Mouse (Mus musculus): ENCODE measurements at regions not wholly inside any gene's neighbourhood (a gene's known extent, or its start where the extent isn't known, plus 50 kb on each side); places are given as distances from the start of the nearest gene placed in this dataset.
A peak's percentile ranks its signal among the peaks of the same experiment; 100 is the strongest.

DNA sequence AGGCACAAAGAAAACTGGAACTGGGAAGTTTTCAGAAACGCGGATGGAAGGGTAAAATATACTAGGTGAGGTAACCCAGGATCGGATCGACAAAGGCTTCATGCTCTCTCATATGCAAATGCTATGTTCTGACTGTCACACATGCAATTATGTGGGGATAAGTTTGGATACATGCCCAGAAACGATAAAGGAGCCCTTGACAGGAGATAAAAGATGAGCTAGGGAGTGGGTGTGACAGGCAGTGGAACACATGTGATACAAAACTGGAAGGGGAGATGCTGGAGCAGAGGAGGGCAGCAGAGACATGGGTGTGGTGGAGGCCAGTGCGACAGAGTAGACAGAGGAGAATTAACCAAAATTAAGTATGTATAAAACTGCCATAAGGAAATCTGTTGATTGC is 250.5 kb upstream of the Fbxl7 start:
- H3K27me3 ChIP-seq (ENCODE audit: control insufficient read depth, insufficient read depth, low read length): no peaks in the 10 kb centered on the region
- no peaks in the 10 kb centered on the region for H3K9me3 ChIP-seq (ENCODE audit: control insufficient read depth, low read length)
- no peaks in the 10 kb centered on the region for H3K4me1 ChIP-seq (replicated peaks; ENCODE audit: control insufficient read depth, insufficient read depth, low read length)
- ATAC-seq (replicated peaks; ENCODE audit: low FRiP score): no peak
- H3K27ac ChIP-seq (ENCODE audit: low read depth, low read length): no peak overlapping the region
- no peak overlapping the region for H3K4me3 ChIP-seq (ENCODE audit: low read depth, low read length)
- WGBS: 84% methylated on average over 6 of the region's 6 CpGs
- H3K36me3 ChIP-seq (ENCODE audit: control insufficient read depth, insufficient read depth, low read length): no peaks in the 10 kb centered on the region
- no peak overlapping the region for H3K9ac ChIP-seq (ENCODE audit: low read length)
- no peak overlapping the region for H3K4me2 ChIP-seq (ENCODE audit: low read depth, low read length, severe bottlenecking)
- no peak for DNase-seq (ENCODE audit: low spot score)

DNA sequence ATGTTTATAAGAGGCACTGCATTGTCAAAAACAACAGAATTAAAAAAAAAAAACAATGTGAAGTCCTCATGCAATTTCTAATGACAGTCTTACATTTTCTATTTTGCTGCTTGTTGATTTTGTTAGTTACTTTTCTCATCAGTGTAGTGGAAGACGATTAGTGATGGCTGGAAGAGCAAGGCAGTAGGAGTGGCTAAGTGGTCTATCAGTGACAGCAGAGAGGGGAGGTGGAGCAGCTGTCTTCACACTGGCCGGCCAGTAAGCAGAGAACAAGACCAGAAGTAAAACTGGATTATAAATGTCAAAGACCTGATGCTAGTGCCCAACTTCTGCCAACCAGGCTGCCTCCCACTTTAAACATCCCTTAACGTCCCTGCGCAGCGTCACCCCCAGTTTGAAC is 265.6 kb upstream of the Fbxl7 start:
- H3K4me3 ChIP-seq (ENCODE audit: low read depth, low read length): no peak overlapping the region
- no peak overlapping the region for H3K27ac ChIP-seq (ENCODE audit: low read depth, low read length)
- H3K4me1 ChIP-seq (replicated peaks; ENCODE audit: control insufficient read depth, insufficient read depth, low read length): no peaks in the 10 kb centered on the region
- no peaks in the 10 kb centered on the region for H3K36me3 ChIP-seq (ENCODE audit: control insufficient read depth, insufficient read depth, low read length)
- ATAC-seq (replicated peaks; ENCODE audit: low FRiP score) (no peak), DNase-seq (ENCODE audit: low spot score) (no peak)
- no peak overlapping the region for H3K9ac ChIP-seq (ENCODE audit: low read length)
- 77% methylated on average over 5 of the region's 5 CpGs for WGBS
- no peaks in the 10 kb centered on the region for H3K27me3 ChIP-seq (ENCODE audit: control insufficient read depth, insufficient read depth, low read length)
- H3K4me2 ChIP-seq (ENCODE audit: low read depth, low read length, severe bottlenecking): no peak overlapping the region
- no peaks in the 10 kb centered on the region for H3K9me3 ChIP-seq (ENCODE audit: control insufficient read depth, low read length)

DNA sequence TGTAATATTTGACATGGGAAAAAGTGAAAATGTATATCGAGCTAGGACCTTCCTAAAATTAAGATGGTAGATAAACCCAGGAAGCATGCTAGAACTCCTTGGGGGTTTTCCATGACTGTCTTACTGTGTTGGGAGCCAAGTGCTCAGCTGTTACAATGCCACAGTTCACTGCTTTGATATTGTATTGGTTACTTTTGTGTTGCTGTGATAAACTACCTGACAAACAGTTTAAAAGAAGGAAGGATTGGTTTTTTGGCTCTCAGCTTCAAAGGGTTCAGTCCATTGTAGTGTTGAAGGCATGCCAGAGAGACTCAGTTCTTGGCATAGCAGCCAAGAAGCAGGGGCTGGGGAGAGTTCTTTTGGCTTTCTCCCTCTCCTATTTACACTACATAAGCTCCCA is 272.1 kb upstream of the Fbxl7 start:
- Histone ChIP-seq H3K4me1 (replicated peaks; ENCODE audit: control insufficient read depth, insufficient read depth, low read length) (no peaks in the 10 kb centered on the region), H3K36me3 (ENCODE audit: control insufficient read depth, insufficient read depth, low read length) (no peaks in the 10 kb centered on the region), H3K27ac (ENCODE audit: low read depth, low read length) (no peak overlapping the region), H3K9me3 (ENCODE audit: control insufficient read depth, low read length) (no peaks in the 10 kb centered on the region), H3K4me2 (ENCODE audit: low read depth, low read length, severe bottlenecking) (no peak overlapping the region), H3K9ac (ENCODE audit: low read length) (no peak overlapping the region), H3K4me3 (ENCODE audit: low read depth, low read length) (no peak overlapping the region), H3K27me3 (ENCODE audit: control insufficient read depth, insufficient read depth, low read length) (no peaks in the 10 kb centered on the region)
- ATAC-seq (replicated peaks; ENCODE audit: low FRiP score): no peak
- WGBS: 93% methylated on average over 1 of the region's 1 CpGs
- no peak for DNase-seq (ENCODE audit: low spot score)

DNA sequence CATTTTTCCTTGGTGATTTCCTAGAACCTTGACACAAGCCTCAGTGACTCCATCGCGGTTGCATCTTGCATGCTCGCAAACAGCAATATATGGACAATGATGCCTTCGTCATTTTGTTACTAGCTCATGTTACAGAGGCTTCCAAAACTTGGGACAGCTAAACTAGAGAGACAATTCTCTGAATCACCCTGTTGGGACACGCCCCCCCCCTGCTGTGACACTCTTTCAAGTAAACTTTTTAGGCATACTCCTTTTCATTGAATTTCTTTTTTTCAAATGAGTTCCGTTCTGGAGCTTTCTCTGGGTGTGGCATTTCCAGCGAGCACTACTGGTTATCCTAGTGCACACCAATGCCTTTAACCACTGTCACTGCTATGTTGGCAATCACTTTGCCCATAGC is 274.5 kb upstream of the Fbxl7 start:
- H3K4me1 ChIP-seq (replicated peaks; ENCODE audit: control insufficient read depth, insufficient read depth, low read length): no peaks in the 10 kb centered on the region
- DNase-seq (ENCODE audit: low spot score) (no peak), ATAC-seq (replicated peaks; ENCODE audit: low FRiP score) (no peak)
- H3K27me3 ChIP-seq (ENCODE audit: control insufficient read depth, insufficient read depth, low read length): no peaks in the 10 kb centered on the region
- no peak overlapping the region for H3K4me3 ChIP-seq (ENCODE audit: low read depth, low read length)
- H3K27ac ChIP-seq (ENCODE audit: low read depth, low read length): no peak overlapping the region
- H3K9ac ChIP-seq (ENCODE audit: low read length): no peak overlapping the region
- no peaks in the 10 kb centered on the region for H3K9me3 ChIP-seq (ENCODE audit: control insufficient read depth, low read length)
- 92% methylated on average over 7 of the region's 7 CpGs for WGBS
- no peak overlapping the region for H3K4me2 ChIP-seq (ENCODE audit: low read depth, low read length, severe bottlenecking)
- no peaks in the 10 kb centered on the region for H3K36me3 ChIP-seq (ENCODE audit: control insufficient read depth, insufficient read depth, low read length)

DNA sequence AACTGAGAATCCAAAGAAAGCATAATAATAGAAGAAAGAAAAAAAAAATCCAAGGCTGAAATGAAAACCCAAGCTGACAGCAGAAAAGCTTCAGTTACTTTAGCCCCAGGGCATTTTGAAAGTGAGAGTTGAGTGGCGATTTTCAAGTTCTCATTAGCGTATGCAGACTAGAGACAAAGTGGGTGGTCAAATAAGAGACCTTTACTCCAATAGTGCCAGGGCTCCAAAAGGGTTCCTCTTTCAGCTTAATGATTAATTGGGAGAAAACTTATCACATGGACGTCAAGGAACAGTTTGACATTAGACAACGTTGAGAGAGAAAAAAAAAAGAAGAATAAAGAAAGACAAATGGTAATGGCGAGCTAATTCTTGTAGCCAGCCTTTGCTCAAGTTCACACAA is 278.1 kb upstream of the Fbxl7 start:
- no peak overlapping the region for H3K4me2 ChIP-seq (ENCODE audit: low read depth, low read length, severe bottlenecking)
- H3K27me3 ChIP-seq (ENCODE audit: control insufficient read depth, insufficient read depth, low read length): no peaks in the 10 kb centered on the region
- H3K4me3 ChIP-seq (ENCODE audit: low read depth, low read length): no peak overlapping the region
- whole genome bisulfite sequencing: 31% methylated on average over 5 of the region's 5 CpGs
- DNase-seq (ENCODE audit: low spot score): no peak
- no peak overlapping the region for H3K27ac ChIP-seq (ENCODE audit: low read depth, low read length)
- no peaks in the 10 kb centered on the region for H3K4me1 ChIP-seq (replicated peaks; ENCODE audit: control insufficient read depth, insufficient read depth, low read length)
- H3K9me3 ChIP-seq (ENCODE audit: control insufficient read depth, low read length): no peaks in the 10 kb centered on the region
- H3K9ac ChIP-seq (ENCODE audit: low read length): no peak overlapping the region
- H3K36me3 ChIP-seq (ENCODE audit: control insufficient read depth, insufficient read depth, low read length): no peaks in the 10 kb centered on the region
- ATAC-seq (replicated peaks; ENCODE audit: low FRiP score): no peak; the same call in 1 of the 2 replicates

DNA sequence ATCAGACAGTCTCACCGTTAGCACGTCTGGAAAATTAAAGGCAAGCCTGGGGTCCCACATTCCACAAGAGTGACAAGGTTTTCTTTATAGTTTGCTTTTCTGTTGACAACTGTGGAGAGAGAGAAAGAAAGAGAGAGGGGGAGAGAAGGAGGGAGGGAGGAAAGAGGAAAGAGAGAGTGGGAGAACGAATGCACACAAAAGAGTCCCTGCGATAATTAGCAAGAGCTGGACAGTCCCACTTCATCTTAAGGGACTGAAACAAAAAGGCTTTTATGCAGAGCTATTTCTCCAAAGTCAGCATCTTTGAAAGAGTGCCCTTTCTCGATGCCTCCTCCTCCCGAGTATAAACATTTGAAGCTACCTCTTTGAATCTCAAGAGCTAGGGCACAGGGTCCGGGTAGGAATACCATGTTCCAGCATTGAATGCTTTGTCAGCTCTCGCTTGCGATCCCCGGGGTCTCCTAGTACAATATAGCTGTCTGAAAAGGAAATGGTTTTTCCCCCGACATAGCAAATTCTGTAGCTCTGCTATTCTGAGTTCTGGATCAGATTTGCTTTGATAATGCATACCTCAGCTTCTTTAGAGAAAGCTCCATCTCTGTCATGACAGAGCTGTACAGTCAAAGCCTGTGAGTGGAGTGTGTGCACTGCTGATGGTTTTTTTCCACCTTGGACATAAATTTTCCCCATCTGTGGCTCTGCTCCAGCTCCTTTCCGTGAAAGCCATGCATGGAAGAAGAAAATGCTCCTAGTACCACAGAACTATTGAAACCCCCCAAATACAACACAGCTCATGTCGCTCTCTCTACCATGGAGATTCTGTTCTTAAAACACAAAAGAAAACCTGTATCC is 282.9 kb upstream of the Fbxl7 start:
- Histone ChIP-seq H3K36me3 (ENCODE audit: control insufficient read depth, insufficient read depth, low read length) (no peaks in the 10 kb centered on the region), H3K27me3 (ENCODE audit: control insufficient read depth, insufficient read depth, low read length) (no peaks in the 10 kb centered on the region), H3K4me2 (ENCODE audit: low read depth, low read length, severe bottlenecking) (no peak overlapping the region), H3K9ac (ENCODE audit: low read length) (no peak overlapping the region), H3K4me3 (ENCODE audit: low read depth, low read length) (no peak overlapping the region), H3K9me3 (ENCODE audit: control insufficient read depth, low read length) (no peaks in the 10 kb centered on the region), H3K4me1 (replicated peaks; ENCODE audit: control insufficient read depth, insufficient read depth, low read length) (no peaks in the 10 kb centered on the region), H3K27ac (ENCODE audit: low read depth, low read length) (no peak overlapping the region; the same call in 1 of the 2 replicates)
- 30% methylated on average over 13 of the region's 13 CpGs for WGBS
- DNase-seq (ENCODE audit: low spot score) (no peak), ATAC-seq (replicated peaks; ENCODE audit: low FRiP score) (peak; percentile 48; the same call in 1 of the 2 replicates)

DNA sequence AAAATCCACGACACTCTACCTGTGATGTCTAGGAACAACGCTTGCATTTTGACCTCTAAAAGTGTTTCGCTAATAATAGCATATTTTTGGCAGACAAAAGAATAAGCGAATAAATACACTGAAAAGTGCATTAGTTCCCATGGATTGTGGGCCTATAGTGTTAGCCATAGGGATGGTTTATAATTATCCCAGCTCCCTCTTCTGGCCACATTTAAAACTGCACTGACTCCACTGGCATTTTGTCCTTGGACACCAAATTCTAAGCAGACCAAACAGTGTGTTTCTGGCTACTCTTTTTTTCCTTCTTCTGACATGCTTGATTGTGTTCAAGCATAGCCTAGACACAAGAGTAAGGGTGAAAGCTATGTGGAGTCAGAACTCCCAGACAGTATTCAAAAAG is 276.8 kb upstream of the Ank start:
- Histone ChIP-seq H3K36me3 (ENCODE audit: control insufficient read depth, insufficient read depth, low read length) (no peaks in the 10 kb centered on the region), H3K27ac (ENCODE audit: low read depth, low read length) (no peak overlapping the region), H3K9me3 (ENCODE audit: control insufficient read depth, low read length) (no peaks in the 10 kb centered on the region), H3K4me3 (ENCODE audit: low read depth, low read length) (no peak overlapping the region), H3K4me2 (ENCODE audit: low read depth, low read length, severe bottlenecking) (no peak overlapping the region), H3K4me1 (replicated peaks; ENCODE audit: control insufficient read depth, insufficient read depth, low read length) (no peaks in the 10 kb centered on the region), H3K27me3 (ENCODE audit: control insufficient read depth, insufficient read depth, low read length) (no peaks in the 10 kb centered on the region), H3K9ac (ENCODE audit: low read length) (no peak overlapping the region)
- 48% methylated on average over 4 of the region's 4 CpGs for WGBS
- DNase-seq (ENCODE audit: low spot score): no peak
- ATAC-seq (replicated peaks; ENCODE audit: low FRiP score): peak; percentile 64; the same call in 1 of the 2 replicates

DNA sequence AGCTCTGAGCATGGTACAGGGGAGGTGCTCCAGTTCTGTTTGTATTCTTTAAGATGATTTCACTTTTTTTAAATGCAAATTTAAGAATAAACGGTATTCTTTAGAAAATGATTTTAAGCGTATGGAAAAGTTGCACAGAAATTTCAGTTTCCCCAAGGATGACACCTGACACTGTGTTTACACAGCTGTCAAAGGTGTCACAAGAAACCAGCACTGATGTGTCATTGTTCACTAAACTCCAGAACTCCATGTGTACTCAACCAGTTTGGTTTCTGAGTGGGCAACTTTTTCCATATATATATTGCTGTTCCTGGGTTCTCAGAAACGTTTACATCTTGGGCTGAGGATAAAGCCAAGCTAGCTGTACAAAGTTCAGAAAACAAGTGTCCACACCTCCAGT is 265.0 kb upstream of the Ank start:
- no peak for ATAC-seq (replicated peaks; ENCODE audit: low FRiP score)
- no peaks in the 10 kb centered on the region for H3K36me3 ChIP-seq (ENCODE audit: control insufficient read depth, insufficient read depth, low read length)

DNA sequence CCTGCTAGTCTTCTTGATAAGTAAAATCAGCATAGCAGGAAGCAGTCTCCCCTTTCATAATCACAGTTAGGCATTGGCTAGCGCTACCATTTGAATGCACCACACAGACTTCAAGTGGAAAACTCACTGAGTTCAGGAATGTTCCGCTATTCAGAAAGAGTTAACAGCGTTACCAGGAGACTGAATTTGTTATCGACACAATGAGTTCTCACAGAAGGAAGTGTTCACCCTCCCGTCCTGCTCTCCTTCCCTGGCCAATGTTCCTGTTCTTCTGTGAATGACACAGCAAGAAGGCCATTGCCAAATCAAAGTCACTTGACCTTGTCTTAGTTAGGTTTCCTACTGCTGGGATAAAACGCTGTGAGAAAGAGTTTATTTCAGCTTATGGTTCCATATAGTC is 261.6 kb upstream of the Ank start:
- ATAC-seq (replicated peaks; ENCODE audit: low FRiP score) (no peak), DNase-seq (ENCODE audit: low spot score) (no peak)
- H3K36me3 ChIP-seq (ENCODE audit: control insufficient read depth, insufficient read depth, low read length): no peaks in the 10 kb centered on the region
- H3K27me3 ChIP-seq (ENCODE audit: control insufficient read depth, insufficient read depth, low read length): no peaks in the 10 kb centered on the region
- H3K9ac ChIP-seq (ENCODE audit: low read length): no peak overlapping the region
- H3K4me3 ChIP-seq (ENCODE audit: low read depth, low read length): no peak overlapping the region
- H3K27ac ChIP-seq (ENCODE audit: low read depth, low read length): no peak overlapping the region
- 62% methylated on average over 6 of the region's 6 CpGs for WGBS
- no peaks in the 10 kb centered on the region for H3K9me3 ChIP-seq (ENCODE audit: control insufficient read depth, low read length)
- no peak overlapping the region for H3K4me2 ChIP-seq (ENCODE audit: low read depth, low read length, severe bottlenecking)
- H3K4me1 ChIP-seq (replicated peaks; ENCODE audit: control insufficient read depth, insufficient read depth, low read length): no peaks in the 10 kb centered on the region

More for the DNA sequence above, 265.0 kb upstream of the Ank start:
- Histone ChIP-seq H3K9me3 (ENCODE audit: control insufficient read depth, low read length) (no peaks in the 10 kb centered on the region), H3K27me3 (ENCODE audit: control insufficient read depth, insufficient read depth, low read length) (no peaks in the 10 kb centered on the region), H3K27ac (ENCODE audit: low read depth, low read length) (no peak overlapping the region), H3K4me2 (ENCODE audit: low read depth, low read length, severe bottlenecking) (no peak overlapping the region), H3K4me3 (ENCODE audit: low read depth, low read length) (no peak overlapping the region), H3K9ac (ENCODE audit: low read length) (no peak overlapping the region), H3K4me1 (replicated peaks; ENCODE audit: control insufficient read depth, insufficient read depth, low read length) (no peaks in the 10 kb centered on the region)
- 89% methylated on average over 3 of the region's 3 CpGs for WGBS
- DNase-seq (ENCODE audit: low spot score): no peak
